Mouse (Mus musculus): ENCODE measurements around the gene Slc9a7.

DNA sequence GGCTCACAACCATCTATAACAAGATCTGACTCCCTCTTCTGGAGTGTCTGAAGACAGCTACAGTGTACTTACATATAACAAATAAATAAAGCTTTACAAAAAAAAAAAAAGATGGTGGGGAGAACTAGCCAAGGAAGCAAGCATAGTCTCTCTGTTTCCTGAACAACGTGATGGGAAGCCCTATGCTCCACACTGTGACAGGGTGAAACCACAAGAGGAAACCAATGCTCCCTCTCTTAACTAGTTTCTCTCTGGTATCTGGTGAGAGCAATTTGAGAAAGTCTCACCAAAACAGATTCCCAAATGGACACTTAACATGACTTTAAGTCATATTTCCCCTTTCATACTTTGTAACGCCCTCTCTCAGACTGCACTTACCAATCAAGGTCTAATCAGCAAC is 5.4 kb downstream of the Slc9a7 start:
- TF ChIP-seq POLR2A (IDR thresholded peaks at IDR 0.05; ENCODE audit: borderline replicate concordance, low read depth, low read length) (no peak), CTCF (IDR thresholded peaks at IDR 0.05; ENCODE audit: low read depth, low read length) (no peak)
